Comparison of ENCODE assay signal across 19 mouse cellular contexts in genomic region chr5:122399871-122400270, GRCm38 (mm10). TPM values are rescaled to one million over a fixed set of nuclear protein-coding genes. Genes with fewer than 3 reads are reported as not detected.
A peak's percentile ranks its signal among the peaks of the same experiment; 100 is the strongest.
DNase-seq lines count a peak whose midpoint lies in the region; TF ChIP-seq lines count a peak whose summit lies in the region.
"Had no signal": no experiment of that assay in that cellular context is flagged by ENCODE, and none has a peak within 500 bp of the region (broad histone marks: within the 10 kb centered on the region; RNA-seq: fewer than 3 reads in every experiment).

No protein-coding gene starts in this region.

- H3K9ac ChIP-seq in heart, adult 2 months (ENCODE audit: low read depth, low read length), result no peak overlapping the region
- H3K9ac ChIP-seq: embryonic facial prominence, embryonic 12.5 days; hindbrain, embryonic 12.5 days; intestine, embryonic 15.5 days; limb, embryonic 13.5 days; liver, embryonic 12.5 days had no signal

- peaks cover 28% of the 10 kb centered on the region for H3K4me1 ChIP-seq in heart, adult 2 months (ENCODE audit: control insufficient read depth, insufficient read depth, low read length)
- H3K4me1 ChIP-seq in E14TG2a.4 (replicated peaks; ENCODE audit: low read depth, low read length), result peaks cover 46% of the 10 kb centered on the region
- H3K4me1 ChIP-seq in brown adipose tissue, adult 24 weeks (ENCODE audit: control insufficient read depth, insufficient read depth, insufficient read length, low read length), result peaks cover 12% of the 10 kb centered on the region
- H3K4me1 ChIP-seq: embryonic facial prominence, embryonic 12.5 days; hindbrain, embryonic 12.5 days; limb, embryonic 13.5 days had no signal

- no peak for TF ChIP-seq CTCF in heart, adult 2 months (IDR thresholded peaks at IDR 0.05)
- no peak for TF ChIP-seq CTCF in E14TG2a.4 (conservative IDR thresholded peaks at IDR 0.05; ENCODE audit: low read length)

- no peak for TF ChIP-seq POLR2A in heart, adult 2 months (IDR thresholded peaks at IDR 0.05; ENCODE audit: insufficient read depth, low read depth, low read length)

- intact Hi-C loops in heart, adult 2 months (cut with DNase I), result loop anchor here (2.0 to 5.0 kb wide), 4 partner anchors 23 to 332 kb away; no protein-coding TSS in a partner anchor
- intact Hi-C loops in heart, postnatal 25 days (cut with DNase I), result loop anchor here (2.0 to 5.0 kb wide), 2 partner anchors 227 to 327 kb away; no protein-coding TSS in a partner anchor

- 52% methylated on average over 8 of the region's 8 CpGs for WGBS in heart, adult 2 months

- TF ChIP-seq EP300 in heart, adult 2 months (IDR thresholded peaks at IDR 0.05; ENCODE audit: insufficient read depth, low read depth, low read length), result no peak

- peak overlapping the region; percentile 83 for H3K27ac ChIP-seq in heart, adult 2 months
- H3K27ac ChIP-seq in brown adipose tissue, adult 24 weeks (replicated peaks; ENCODE audit: low read depth, low read length), result peak overlapping the region; percentile 72
- H3K27ac ChIP-seq: embryonic facial prominence, embryonic 12.5 days; hindbrain, embryonic 12.5 days; hindbrain, postnatal 0 days; kidney, postnatal 0 days; limb, embryonic 13.5 days; liver, embryonic 12.5 days had no signal

- DNase-seq in heart, adult 2 months, result peak in 1 of 2 experiments; percentile 28
- no peak for DNase-seq in heart, postnatal 25 days (ENCODE audit: low spot score)
- peak; percentile 34 for DNase-seq in kidney, postnatal 10 days
- no peak for DNase-seq in kidney, adult 11 months
- DNase-seq in cerebellum, adult 8-10 months, result no peak
- no peak for DNase-seq in urinary bladder, postnatal 10 days (ENCODE audit: low spot score)
- DNase-seq: cerebellum, adult 9-10 months; embryo, embryonic 11 days; midbrain, embryonic 14.5 days; thymus, postnatal 4 days had no signal

- peaks cover 17% of the 10 kb centered on the region for H3K36me3 ChIP-seq in heart, adult 2 months (ENCODE audit: control insufficient read depth, insufficient read depth, low read length)
- H3K36me3 ChIP-seq in E14TG2a.4 (ENCODE audit: insufficient read depth, low read length), result peaks cover 87% of the 10 kb centered on the region

- no peak overlapping the region for H3K4me3 ChIP-seq in heart, adult 2 months
- peak overlapping the region; percentile 1; the same call in 1 of the 2 replicates for H3K4me3 ChIP-seq in E14TG2a.4 (replicated peaks; ENCODE audit: low read length)
- no peak overlapping the region for H3K4me3 ChIP-seq in brown adipose tissue, adult 24 weeks (ENCODE audit: insufficient read depth, low read depth, low read length)
- H3K4me3 ChIP-seq: embryonic facial prominence, embryonic 12.5 days; hindbrain, embryonic 12.5 days; intestine, embryonic 15.5 days; limb, embryonic 13.5 days; liver, embryonic 12.5 days had no signal

- H3K9me3 ChIP-seq in E14TG2a.4 (ENCODE audit: low read length), result no peaks in the 10 kb centered on the region
- H3K9me3 ChIP-seq: embryonic facial prominence, embryonic 12.5 days; hindbrain, embryonic 12.5 days; intestine, embryonic 15.5 days; limb, embryonic 13.5 days; liver, embryonic 12.5 days had no signal

- no peaks in the 10 kb centered on the region for H3K27me3 ChIP-seq in heart, adult 2 months (ENCODE audit: control insufficient read depth, insufficient read depth, low read length)
- H3K27me3 ChIP-seq in E14TG2a.4 (ENCODE audit: insufficient read depth, low read length), result no peaks in the 10 kb centered on the region
- H3K27me3 ChIP-seq: embryonic facial prominence, embryonic 12.5 days; hindbrain, embryonic 12.5 days; intestine, embryonic 15.5 days; limb, embryonic 13.5 days; liver, embryonic 12.5 days had no signal

- peaks cover 3% of the 10 kb centered on the region; the same call in 1 of the 2 replicates for H3K79me2 ChIP-seq in heart, adult 2 months (replicated peaks; ENCODE audit: control insufficient read depth, insufficient read depth, low read length)

RNA-seq across cellular contexts. Expression of gene Arpc3, which starts 8.2 kb away (rescaled TPM):
- total RNA-seq in heart, adult 2 months (2021), result 10 to 100 TPM; 91.5 to 98.7 TPM
- polyA plus RNA-seq in heart, adult 2 months (2012; rRNA removed), result 89.6 and 97.1 TPM in 2 replicates
- total RNA-seq in heart, postnatal 25 days (2021), result 10 to 100 TPM; 93.0 to 94.1 TPM
- polyA plus RNA-seq in brown adipose tissue, adult 24 weeks (2012; ENCODE audit: insufficient read depth, insufficient read length, missing spikeins), result 158 and 247 TPM in 2 replicates

RNA-seq across cellular contexts. Expression of gene Anapc7, which starts 21.6 kb away (rescaled TPM):
- 10 to 100 TPM; 25.9 to 27.1 TPM for total RNA-seq in heart, adult 2 months (2021)
- 23.2 and 25.4 TPM in 2 replicates for polyA plus RNA-seq in heart, adult 2 months (2012; rRNA removed)
- total RNA-seq in heart, postnatal 25 days (2021), result 10 to 100 TPM; 27.3 to 28.1 TPM
- polyA plus RNA-seq in brown adipose tissue, adult 24 weeks (2012; ENCODE audit: insufficient read depth, insufficient read length, missing spikeins), result 16.6 and 17.5 TPM in 2 replicates

RNA-seq across cellular contexts. Expression of gene Fam216a, which starts 27.7 kb away (rescaled TPM):
- 10 to 100 TPM; 11.1 to 12.3 TPM for total RNA-seq in heart, adult 2 months (2021)
- polyA plus RNA-seq in heart, adult 2 months (2012; rRNA removed), result 10.7 and 15.3 TPM in 2 replicates
- total RNA-seq in heart, postnatal 25 days (2021), result 10 to 100 TPM; 11.3 to 15.6 TPM
- 8.5 and 14.2 TPM in 2 replicates for polyA plus RNA-seq in brown adipose tissue, adult 24 weeks (2012; ENCODE audit: insufficient read depth, insufficient read length, missing spikeins)

RNA-seq across cellular contexts. Expression of gene Gpn3, which starts 28.2 kb away (rescaled TPM):
- total RNA-seq in heart, adult 2 months (2021), result 10 to 100 TPM; 23.5 to 28.0 TPM
- 19.2 and 19.8 TPM in 2 replicates for polyA plus RNA-seq in heart, adult 2 months (2012; rRNA removed)
- total RNA-seq in heart, postnatal 25 days (2021), result 10 to 100 TPM; 22.9 to 26.6 TPM
- 13.9 and 15.7 TPM in 2 replicates for polyA plus RNA-seq in brown adipose tissue, adult 24 weeks (2012; ENCODE audit: insufficient read depth, insufficient read length, missing spikeins)

RNA-seq across cellular contexts. Expression of gene Vps29, which starts 45.7 kb away (rescaled TPM):
- total RNA-seq in heart, adult 2 months (2021), result 10 to 100 TPM; 85.4 to 91.4 TPM
- polyA plus RNA-seq in heart, adult 2 months (2012; rRNA removed), result 39.2 and 70.9 TPM in 2 replicates
- total RNA-seq in heart, postnatal 25 days (2021), result 10 to 100 TPM; 82.6 to 89.5 TPM
- 101 and 111 TPM in 2 replicates for polyA plus RNA-seq in brown adipose tissue, adult 24 weeks (2012; ENCODE audit: insufficient read depth, insufficient read length, missing spikeins)
